Mouse (Mus musculus): ENCODE measurements around the gene Smoc2.

Smoc2 gene

GRCm38 (mm10) chr17:14426481-14426880 lies 147.2 kb downstream of the Smoc2 start:
- DNase-seq: no peak

DNA sequence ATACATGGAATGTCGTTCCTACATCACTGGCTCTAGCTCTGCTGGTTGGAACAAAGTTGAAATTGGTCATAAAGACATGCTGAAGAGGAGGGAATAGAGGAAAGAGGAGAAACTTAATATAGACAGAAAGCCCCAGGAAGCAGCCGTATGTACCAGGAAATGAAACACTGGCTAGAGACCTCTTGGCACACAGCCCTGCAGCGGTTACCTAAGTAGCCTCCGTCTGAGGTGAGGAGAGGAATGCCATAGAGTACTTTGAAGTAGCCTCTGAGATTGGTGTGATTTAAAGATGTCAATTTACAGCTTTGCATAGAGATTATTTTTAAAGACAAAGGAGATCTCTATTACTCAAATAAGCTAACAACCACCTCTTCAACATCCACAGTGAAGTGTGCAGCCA lies 155.4 kb downstream of the Smoc2 start:
- no peak for DNase-seq

DNA sequence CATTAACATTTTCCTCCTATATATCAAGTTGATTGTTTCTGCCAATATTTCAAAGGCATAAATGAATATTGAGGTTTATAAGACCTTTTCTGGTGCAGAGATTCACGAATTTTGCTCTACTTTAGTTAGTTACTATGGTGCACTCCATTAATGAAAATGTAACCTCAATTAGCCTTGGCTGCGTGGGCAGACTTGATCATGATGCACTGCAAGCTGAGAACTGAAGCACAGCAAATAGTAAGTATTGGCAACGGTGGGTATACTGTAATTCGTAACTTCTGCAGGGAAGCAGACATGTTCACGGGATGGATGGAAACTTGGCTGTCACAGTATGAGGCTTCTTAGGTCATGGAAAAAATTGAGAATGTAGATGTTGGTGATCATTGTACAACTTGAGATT lies 166.3 kb downstream of the Smoc2 start:
- no peak for DNase-seq

DNA sequence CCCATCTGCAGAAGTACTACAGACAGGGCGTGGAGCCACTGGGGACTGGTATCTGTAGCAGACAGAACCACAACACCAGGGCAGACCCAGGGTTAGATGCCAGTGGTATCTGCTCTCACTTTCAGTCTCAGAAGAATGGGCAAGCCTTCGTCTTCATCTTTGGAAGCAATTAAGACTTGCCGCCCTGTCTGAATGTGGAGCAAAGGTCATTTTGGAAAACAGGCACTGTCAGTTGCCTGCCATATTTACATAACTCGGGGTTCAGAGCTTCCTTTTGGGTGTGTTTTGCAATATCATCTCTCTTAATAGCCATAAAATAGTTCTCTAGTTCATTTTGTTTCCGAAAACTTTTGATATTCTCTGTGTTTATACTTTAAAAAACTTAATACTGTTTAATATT lies 168.0 kb downstream of the Smoc2 start:
- no peak for DNase-seq
